In genomic region chr1:99774144-99774543, GRCm38 (mm10) we compare ENCODE assay signal across 9 mouse cellular contexts. TPM values are rescaled to one million over a fixed set of nuclear protein-coding genes. Genes with fewer than 3 reads are reported as not detected.
DNase-seq lines count a peak whose midpoint lies in the region; ATAC-seq and TF ChIP-seq lines count a peak whose summit lies in the region.
"Had no signal": no experiment of that assay in that cellular context is flagged by ENCODE, and none has a peak within 500 bp of the region (broad histone marks: within the 10 kb centered on the region; RNA-seq: fewer than 3 reads in every experiment).

No protein-coding gene starts in this region.

- no peaks in the 10 kb centered on the region for H3K36me3 ChIP-seq in embryonic facial prominence, embryonic 10.5 days (replicated peaks)
- no peaks in the 10 kb centered on the region for H3K36me3 ChIP-seq in midbrain, postnatal 0 days (ENCODE audit: insufficient read depth, low read length)
- H3K36me3 ChIP-seq in lung, postnatal 0 days (ENCODE audit: insufficient read depth, low read length), result no peaks in the 10 kb centered on the region

- peak overlapping the region; percentile 59 for H3K4me2 ChIP-seq in midbrain, postnatal 0 days (ENCODE audit: low read depth, low read length, poor library complexity, severe bottlenecking)
- H3K4me2 ChIP-seq in lung, postnatal 0 days (replicated peaks; ENCODE audit: low read depth, low read length), result no peak overlapping the region

- no peak overlapping the region for H3K4me3 ChIP-seq in embryonic facial prominence, embryonic 10.5 days
- H3K4me3 ChIP-seq in midbrain, postnatal 0 days (ENCODE audit: low read depth, low read length), result peak overlapping the region; percentile 47
- H3K4me3 ChIP-seq in lung, postnatal 0 days (ENCODE audit: low read depth, low read length), result no peak overlapping the region

- WGBS in embryonic facial prominence, embryonic 10.5 days, result 6% methylated on average over 4 of the region's 4 CpGs
- WGBS in midbrain, postnatal 0 days, result 2% methylated on average over 4 of the region's 4 CpGs
- 4% methylated on average over 4 of the region's 4 CpGs for WGBS in lung, postnatal 0 days

- peak; percentile 86 for TF ChIP-seq CTCF in midbrain, postnatal 0 days (IDR thresholded peaks at IDR 0.05)
- TF ChIP-seq CTCF in lung, postnatal 0 days (IDR thresholded peaks at IDR 0.05), result no peak

- no peaks in the 10 kb centered on the region for H3K27me3 ChIP-seq in embryonic facial prominence, embryonic 10.5 days (replicated peaks; ENCODE audit: low read depth, poor library complexity, severe bottlenecking)
- H3K27me3 ChIP-seq in midbrain, postnatal 0 days (ENCODE audit: insufficient read depth, low read length), result no peaks in the 10 kb centered on the region
- H3K27me3 ChIP-seq in lung, postnatal 0 days (replicated peaks; ENCODE audit: insufficient read depth, low read length), result no peaks in the 10 kb centered on the region

- H3K9me3 ChIP-seq in embryonic facial prominence, embryonic 10.5 days, result no peaks in the 10 kb centered on the region
- no peaks in the 10 kb centered on the region for H3K9me3 ChIP-seq in midbrain, postnatal 0 days (ENCODE audit: low read length)
- no peaks in the 10 kb centered on the region for H3K9me3 ChIP-seq in lung, postnatal 0 days (ENCODE audit: low read length)

- no peak for TF ChIP-seq EP300 in lung, postnatal 0 days (IDR thresholded peaks at IDR 0.05)

- ATAC-seq in midbrain, postnatal 0 days (ENCODE audit: low FRiP score), result peak; percentile 74
- no peak for ATAC-seq in lung, postnatal 0 days

- no peak overlapping the region for H3K27ac ChIP-seq in embryonic facial prominence, embryonic 10.5 days (replicated peaks)
- H3K27ac ChIP-seq in midbrain, postnatal 0 days (ENCODE audit: low read depth, low read length), result no peak overlapping the region
- no peak overlapping the region for H3K27ac ChIP-seq in lung, postnatal 0 days (ENCODE audit: low read length)

- no peak overlapping the region for H3K9ac ChIP-seq in midbrain, postnatal 0 days (replicated peaks; ENCODE audit: low read length, poor library complexity, severe bottlenecking)
- H3K9ac ChIP-seq in lung, postnatal 0 days (replicated peaks; ENCODE audit: low read depth), result no peak overlapping the region

- H3K4me1 ChIP-seq in embryonic facial prominence, embryonic 10.5 days, result peaks cover 4% of the 10 kb centered on the region; the same call in 1 of the 2 replicates
- no peaks in the 10 kb centered on the region for H3K4me1 ChIP-seq in midbrain, postnatal 0 days (ENCODE audit: insufficient read depth, low read length)
- H3K4me1 ChIP-seq in lung, postnatal 0 days (ENCODE audit: insufficient read depth, low read depth, low read length), result no peaks in the 10 kb centered on the region

- DNase-seq in ovary, postnatal 36 days (ENCODE audit: low spot score), result peak; percentile 4
- DNase-seq in ovary, adult 18-20 months (ENCODE audit: low spot score), result no peak
- peak; percentile 35 for DNase-seq in embryonic facial prominence, embryonic 10.5 days (ENCODE audit: low spot score)
- DNase-seq in layer of hippocampus, adult 18-20 months (ENCODE audit: low spot score in 2 of 2), result peak; percentile 30 to 81
- peak; percentile 88 for DNase-seq in midbrain, postnatal 0 days (ENCODE audit: low spot score)
- no peak for DNase-seq in lung, postnatal 0 days (ENCODE audit: low spot score)
- DNase-seq in spleen, postnatal 36 days (ENCODE audit: low spot score in 2 of 2), result no peak
- DNase-seq in gastrocnemius, postnatal 4 days (ENCODE audit: low spot score in 2 of 2), result no peak

RNA-seq across cellular contexts. Expression of gene Cntnap5b, which starts 1.6 kb away (rescaled TPM):
- 0.12 TPM in 1 of 2 replicates, not detected in the other for polyA plus RNA-seq in embryonic facial prominence, embryonic 10.5 days (2016; fragmentation: Nextera tagmentation; extraction: Ambion mirVana)
- total RNA-seq in layer of hippocampus, adult 18-20 months (2021), result 10 to 100 TPM; 19.5 to 19.6 TPM
- 23.0 and 32.0 TPM in 2 replicates for total RNA-seq in midbrain, postnatal 0 days (2014; rRNA removed)
- 3.3 and 3.8 TPM in 2 replicates for polyA plus RNA-seq in midbrain, postnatal 0 days (2015; fragmentation: Nextera tagmentation; extraction: Ambion mirVana)
- polyA plus RNA-seq in lung, postnatal 0 days (2015; fragmentation: Nextera tagmentation; extraction: Ambion mirVana), result not detected in 2 replicates
- under 1 TPM; 0.34 to 0.41 TPM for total RNA-seq in gastrocnemius, postnatal 4 days (2021)
- polyA plus RNA-seq: small intestine, adult 2 months had no signal

Comparison
In these comparisons a context has a peak if more than half of its experiments do, and no peak if none do; other contexts are left out.
1. DNase-seq: peak in ovary, postnatal 36 days (single experiment), embryonic facial prominence, embryonic 10.5 days (single experiment), layer of hippocampus, adult 18-20 months (2 of 2) and midbrain, postnatal 0 days (single experiment); none in ovary, adult 18-20 months (single experiment), lung, postnatal 0 days (single experiment), spleen, postnatal 36 days (0 of 2) and gastrocnemius, postnatal 4 days (0 of 2).
2. RNA of gene Cntnap5b, which starts 1.6 kb away (total RNA-seq): 23.0 to 32.0 TPM in midbrain, postnatal 0 days and 19.5 to 19.6 TPM in layer of hippocampus, adult 18-20 months; 0.34 to 0.41 TPM in gastrocnemius, postnatal 4 days; every median in the first group is over 10 times any median in the second.